Mouse (Mus musculus): ENCODE measurements at regions not wholly inside any gene's neighbourhood (a gene's known extent, or its start where the extent isn't known, plus 50 kb on each side); places are given as distances from the start of the nearest gene placed in this dataset.

DNA sequence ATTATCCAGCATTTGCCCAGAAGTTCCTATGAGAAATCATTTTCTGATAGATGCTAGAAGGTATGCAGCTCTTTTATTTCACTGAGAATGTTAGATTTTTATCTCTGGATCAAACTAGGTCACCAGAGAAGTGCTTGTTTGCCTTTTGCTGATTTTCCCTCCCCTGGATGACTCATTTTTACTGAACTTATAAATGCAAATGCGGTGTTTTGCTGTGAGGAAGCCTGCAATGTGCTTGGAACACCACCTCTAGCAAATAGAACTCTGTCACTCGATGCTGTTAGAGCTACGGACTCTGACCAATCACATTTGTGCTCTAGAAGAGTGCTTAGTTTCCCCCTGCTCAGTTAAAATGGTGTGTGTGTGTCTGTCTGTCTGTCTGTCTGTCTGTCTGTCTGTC is 257.2 kb downstream of the Fzd1 start:
- no peak for DNase-seq (ENCODE audit: low spot score in 2 of 2)

DNA sequence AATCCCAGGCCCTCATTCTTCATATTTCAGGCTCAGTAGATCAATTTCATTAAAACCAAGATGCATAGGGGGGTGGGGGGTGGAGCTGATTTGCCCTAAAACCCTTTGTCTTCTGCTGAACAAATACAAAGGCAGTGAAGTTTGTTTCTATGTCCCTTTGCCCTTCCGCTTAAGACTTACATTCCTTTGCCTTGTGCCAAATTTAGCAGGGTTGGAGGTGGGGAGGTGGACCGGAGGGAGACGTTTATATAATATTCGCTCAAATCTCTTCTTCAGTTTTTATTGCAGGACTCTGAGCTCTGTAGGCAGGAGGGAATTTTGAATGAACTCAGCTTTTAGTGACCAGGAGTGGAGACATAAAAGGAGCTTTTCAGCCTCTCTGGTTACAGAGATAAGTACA is 258.8 kb downstream of the Fzd1 start:
- DNase-seq (ENCODE audit: low spot score in 2 of 2): no peak

DNA sequence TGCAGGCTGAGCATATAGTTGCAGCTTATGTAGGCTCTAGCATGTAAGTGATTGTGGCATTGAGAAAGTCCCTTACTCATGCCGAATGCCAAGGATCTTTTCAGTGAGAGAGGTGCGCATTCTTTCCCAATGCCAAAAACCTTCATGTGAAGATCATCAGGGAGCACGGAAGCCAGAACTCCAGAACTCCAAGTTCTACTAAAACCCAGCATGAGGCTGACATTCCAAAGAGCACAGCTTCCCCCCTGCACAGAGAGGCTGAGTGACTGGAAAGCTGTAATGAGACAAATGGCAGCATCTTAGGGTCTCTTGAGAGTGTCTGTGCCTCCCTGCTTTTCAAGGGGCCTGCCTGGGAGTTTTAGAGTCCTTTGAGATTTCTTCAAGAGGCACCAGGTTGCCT is 259.4 kb downstream of the Fzd1 start:
- DNase-seq (ENCODE audit: low spot score in 2 of 2): no peak

DNA sequence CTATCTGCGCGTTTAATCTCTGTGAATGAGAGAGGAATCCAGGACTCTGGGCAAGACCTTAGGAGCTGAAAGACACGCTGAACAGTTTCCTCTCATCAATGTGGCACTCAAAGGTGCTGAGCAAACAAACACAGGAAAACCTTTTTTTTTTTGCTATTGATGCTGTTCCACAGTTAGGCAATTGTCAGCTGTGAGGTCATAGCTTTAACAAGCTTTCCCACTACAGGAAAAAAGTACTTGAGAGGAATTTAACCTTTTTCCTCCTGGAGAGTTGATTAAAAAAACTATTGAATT is 261.0 kb downstream of the Fzd1 start:
- DNase-seq (ENCODE audit: low spot score in 2 of 2): no peak

DNA sequence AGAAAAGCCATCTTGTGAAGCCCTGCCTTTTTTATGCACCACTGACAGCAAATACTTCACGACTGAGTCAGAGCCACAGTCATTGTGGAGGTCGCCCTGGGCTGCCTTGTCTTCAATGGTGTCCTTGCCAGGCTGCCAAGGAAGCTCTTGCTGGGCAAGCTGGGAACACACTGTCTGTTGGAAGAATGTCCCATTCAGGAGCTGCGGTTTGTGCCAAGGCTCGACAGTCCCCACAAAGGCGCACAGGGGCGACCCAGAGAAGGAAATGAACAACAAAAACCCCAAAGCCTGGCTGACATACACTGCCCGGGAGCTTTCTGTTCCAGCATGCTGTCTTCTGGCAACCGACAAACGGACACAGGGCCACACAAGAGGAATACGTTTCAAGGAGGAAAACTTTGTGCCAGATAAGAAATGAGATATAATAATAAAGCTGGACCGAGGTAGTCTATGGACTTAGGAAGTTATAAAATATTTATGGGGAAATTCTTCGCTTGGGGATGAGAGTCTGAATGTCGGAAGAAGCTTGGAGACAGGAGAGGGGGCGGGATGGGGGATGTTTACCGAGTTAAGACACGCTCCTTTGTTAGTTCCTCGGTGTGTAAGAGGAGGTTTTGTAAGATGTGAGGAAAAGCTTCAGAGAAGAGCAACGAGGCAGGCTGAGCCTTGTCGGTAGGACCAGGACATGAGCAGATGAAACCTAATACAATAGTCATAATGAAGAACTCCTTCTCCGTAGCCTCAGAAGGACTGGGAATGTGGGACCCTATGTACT is 261.5 kb downstream of the Fzd1 start:
- DNase-seq (ENCODE audit: low spot score in 2 of 2): peak in 1 of 2 experiments; percentile 35

DNA sequence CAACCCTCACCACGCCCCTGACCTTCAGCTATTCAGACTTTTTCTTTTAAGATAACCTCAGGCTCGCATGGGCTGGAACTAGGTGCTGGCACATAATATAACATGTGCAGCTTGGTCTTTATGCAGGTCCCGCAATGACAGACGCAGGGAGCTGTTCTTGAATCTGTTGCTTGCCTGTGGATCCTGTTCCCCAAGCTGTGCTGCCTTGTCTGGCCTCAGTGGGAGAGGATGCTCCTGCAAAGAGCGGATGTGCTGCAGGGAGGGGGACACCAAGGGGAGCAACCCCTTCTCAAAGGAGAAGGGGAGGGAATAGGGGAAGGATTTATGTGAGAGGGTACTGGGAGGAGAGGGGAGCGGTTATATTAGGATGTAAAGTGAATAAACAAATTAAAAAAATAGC is 262.4 kb downstream of the Fzd1 start:
- DNase-seq (ENCODE audit: low spot score in 2 of 2): no peak

DNA sequence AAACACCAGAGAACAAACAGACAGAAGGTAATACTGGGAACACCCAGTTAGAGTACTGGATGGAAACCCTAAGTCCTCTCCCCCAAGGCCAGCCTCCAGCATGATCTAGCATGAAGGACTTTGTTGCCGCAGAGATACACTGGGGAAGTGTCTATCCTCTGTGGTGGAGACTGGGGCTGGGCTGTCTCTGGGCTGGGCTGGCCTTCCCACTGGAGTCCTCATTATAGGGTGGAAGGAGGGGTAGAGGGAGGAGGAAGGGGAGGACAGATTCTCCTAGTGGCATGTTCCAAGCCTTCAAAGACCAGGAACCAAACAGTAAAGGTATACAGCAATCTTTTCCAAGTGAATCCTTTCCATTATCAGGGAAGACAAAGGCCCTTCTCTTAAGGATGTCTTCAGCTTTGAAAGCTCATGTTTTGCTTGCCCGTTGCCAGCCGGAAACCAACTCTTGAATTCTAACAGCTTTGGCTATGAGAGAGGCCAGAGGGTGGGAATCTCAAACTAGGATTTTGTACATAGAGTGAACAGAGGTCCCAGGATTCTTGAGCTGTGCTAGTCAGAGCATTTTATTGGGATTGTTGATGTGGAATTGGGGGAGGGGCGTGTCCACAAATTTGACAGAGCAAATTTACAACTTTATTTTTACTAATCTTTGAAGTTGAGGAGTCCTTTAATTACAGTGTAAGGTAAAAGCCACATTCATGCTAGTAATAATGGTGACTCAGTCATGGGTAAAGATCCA is 271.3 kb downstream of the Fzd1 start:
- DNase-seq (ENCODE audit: low spot score in 2 of 2): no peak

DNA sequence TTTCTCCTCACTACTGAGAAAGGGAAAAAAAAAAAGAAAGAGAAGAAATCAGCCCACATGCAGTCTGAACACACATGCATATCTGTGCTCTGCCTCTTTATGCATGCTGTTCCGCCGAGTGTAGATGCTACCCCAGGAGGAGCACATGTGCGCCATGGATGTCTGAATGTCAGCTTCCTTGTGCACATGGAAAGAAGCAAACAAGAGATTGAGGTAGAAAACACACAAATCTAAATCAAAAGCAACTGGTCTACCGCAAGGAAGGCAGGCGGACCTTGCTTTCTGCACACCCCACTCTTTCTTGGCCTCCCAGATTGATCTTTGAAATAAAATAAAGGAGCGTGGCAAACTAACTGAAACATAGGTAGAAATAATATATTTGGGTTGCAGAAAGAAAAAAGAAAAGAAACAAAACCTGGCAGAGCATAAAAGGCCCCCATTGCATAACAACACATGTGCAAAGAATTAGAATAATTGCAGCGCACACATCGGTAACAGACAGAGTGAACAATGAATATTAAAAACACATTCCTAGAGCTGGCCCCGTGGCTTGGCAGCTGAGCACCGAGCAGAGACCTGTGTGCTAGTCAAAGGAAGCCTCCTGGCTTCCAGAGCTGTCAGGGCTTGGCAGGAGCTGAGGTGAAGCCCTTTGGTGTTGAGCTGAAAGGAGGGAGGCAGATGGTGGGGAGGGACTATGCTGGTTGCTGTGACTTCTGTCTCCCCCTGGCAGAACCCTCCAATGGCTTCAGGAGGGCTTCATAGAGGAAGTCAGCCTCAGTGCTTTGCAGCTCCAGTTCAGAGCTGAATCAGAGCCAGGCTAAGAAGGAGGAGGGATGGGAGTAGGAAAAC is 272.1 kb downstream of the Fzd1 start:
- no peak for DNase-seq (ENCODE audit: low spot score in 2 of 2)

DNA sequence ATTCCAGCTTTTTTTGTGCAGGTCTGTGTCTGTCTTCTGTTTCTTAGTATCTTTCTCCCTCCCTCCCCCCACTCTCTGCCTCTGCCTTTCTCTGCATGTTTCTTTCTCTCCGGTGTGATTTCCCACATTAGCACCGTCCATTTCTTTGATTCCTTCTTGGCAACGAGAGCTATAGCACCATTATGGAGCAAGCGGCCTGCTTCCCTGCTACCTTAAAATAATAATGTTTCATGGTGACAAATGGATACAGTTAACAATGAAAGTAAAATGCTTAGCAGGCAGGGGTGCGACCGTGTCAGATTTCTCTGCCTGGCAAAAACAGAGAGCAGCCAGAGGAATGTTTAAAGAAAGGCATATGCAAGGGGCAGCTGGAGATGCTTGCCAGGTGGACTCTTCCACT is 273.1 kb downstream of the Fzd1 start:
- no peak for DNase-seq (ENCODE audit: low spot score in 2 of 2)

DNA sequence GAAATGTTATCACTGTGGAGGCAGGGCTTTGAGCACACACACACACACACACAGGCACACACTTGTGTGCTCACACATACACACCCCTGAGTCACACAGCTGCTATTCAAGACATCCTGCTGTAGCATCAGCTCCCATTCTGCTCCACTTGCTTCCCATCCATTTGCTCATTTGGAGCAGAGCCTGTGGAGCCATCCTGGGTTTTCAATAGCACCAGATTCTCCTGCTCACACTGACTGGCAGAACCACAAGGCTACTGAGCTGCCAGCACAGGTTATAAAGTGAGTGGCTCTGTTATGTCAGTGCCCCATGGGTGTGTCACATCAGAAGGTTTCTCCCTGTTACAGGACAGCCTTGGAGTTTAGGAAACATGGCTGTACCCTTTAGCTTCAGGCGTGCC is 273.7 kb downstream of the Fzd1 start:
- no peak for DNase-seq (ENCODE audit: low spot score in 2 of 2)

DNA sequence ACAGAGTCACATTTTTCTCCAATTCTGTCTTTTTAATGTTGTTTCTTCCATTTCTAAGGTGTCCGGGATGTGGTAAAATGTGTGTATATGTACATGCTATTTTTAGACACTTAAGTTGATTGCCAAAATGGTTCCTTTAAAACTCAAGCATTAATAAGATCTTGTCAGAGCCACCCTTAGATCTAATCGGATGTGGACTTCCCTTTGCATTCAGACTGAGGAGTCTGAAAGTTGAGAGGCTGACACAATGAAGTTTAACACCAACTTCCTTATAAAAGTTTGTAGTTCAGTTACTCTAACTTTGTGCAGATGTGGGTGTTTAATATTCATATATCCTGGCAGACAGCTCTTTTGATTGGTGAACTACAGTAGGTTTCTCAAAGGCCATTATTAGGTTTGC is 282.1 kb downstream of the Mterf1b start:
- DNase-seq (ENCODE audit: low spot score in 2 of 2): no peak
